Mouse (Mus musculus) liver, adult 2 months (tissue): ENCODE measurements around the gene Sh2b1.

Experiments used
- CTCF ChIP-seq: fragments of 200-500 bp; IDR thresholded peaks from 2 replicates; pipeline ENCODE4 v1.5.1; 2011; ENCODE audit warnings: low read depth, low read length, control low read depth
- POLR2A ChIP-seq: fragments of 200-500 bp; IDR thresholded peaks from 2 replicates; pipeline ENCODE4 v1.6.1; 2011; ENCODE audit warnings: low read length, control low read depth; ENCODE audit not compliant: insufficient read depth; ENCODE audit errors: extremely low read depth

- TF ChIP-seq POLR2A (no peak), CTCF (no peak)
Measured at GRCm38 (mm10) chr7:126464836-126465235, 10.4 kb downstream of the Sh2b1 start.
